Mouse (Mus musculus) heart, postnatal 25 days (tissue): ENCODE results near the gene Usf1. TPM values are rescaled to one million over a fixed set of nuclear protein-coding genes. Genes with fewer than 3 reads are reported as not detected.

Source experiments
- DNase-seq: peaks from one replicate; pipeline ENCODE4 v3.0.0; 2022; ENCODE audit warnings: low spot score
- intact Hi-C: fragments of 180-260 bp; cut with DNase I; formaldehyde crosslinking; loops from one replicate; pipeline ENCODE4 v1.15.1; 2025
- total RNA-seq, 2 experiments: library from RNA; stranded (reverse); gene quantifications; 2 replicates each; pipeline ENCODE4 v1.2.3; 2021

The Usf1 gene
- total RNA-seq, 2 experiments from 2014 or later = 38.7 to 42.6 TPM

DNA sequence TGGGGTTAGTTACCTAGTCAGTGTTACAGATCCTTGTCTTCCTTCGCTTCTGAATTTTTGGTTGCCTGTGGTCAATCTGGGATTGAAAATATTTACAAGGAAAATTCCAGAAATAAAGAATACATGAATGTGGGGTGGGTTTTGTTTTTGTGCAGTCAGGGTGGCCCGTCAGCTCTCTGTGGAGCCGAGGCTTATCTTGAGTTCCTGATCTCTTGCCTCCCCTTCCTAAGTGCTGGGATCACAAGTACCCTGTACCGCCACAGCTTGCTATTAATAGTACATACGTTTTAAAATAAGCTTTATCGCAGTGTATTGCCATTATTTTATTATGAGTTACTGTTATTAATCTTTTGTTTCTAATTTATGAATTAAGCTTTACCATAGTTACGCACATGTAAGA is 35.7 kb downstream of the Usf1 start:
- DNase-seq = no peak
- intact Hi-C loops = no loop called here

DNA sequence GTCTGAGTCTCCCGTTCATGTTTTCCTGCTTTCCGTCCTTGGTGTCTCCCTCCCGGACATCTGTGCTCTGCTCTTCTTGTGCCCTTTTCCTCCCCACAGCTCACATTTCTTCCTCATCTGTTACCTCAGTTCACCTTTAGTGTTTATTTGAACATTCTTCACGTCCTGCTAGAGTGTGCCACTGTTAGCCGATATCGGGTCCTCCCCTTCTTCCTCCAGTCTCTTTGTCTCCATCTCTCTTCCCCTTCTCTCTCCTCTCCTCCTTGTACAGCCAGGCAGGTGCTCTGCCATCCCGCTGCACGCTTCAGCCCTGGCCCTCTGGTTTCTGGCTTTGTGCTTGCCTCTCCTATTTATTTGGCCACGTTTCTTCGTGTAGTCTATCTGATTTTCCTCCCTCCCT is 36.6 kb downstream of the Usf1 start:
- no peak for DNase-seq
- intact Hi-C loops = no loop called here

DNA sequence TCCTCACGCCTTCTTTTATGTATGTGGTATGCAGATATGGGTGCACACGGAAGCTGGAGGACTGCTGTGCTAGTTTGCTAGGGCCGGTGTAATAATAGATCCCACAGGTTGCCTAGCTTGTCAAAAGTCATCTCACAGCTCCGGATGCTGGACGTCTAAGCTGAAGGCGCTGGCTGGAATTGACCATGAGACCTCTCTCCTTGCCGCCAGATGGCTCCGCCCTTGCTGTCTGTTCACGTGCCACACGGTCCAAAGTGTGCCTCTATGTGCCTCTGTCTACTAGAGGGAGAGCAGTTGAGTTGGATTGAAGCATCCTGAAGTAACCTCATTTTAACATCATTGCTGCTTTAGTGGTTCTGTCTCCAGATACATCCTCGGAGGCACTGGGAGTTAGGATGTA is 38.9 kb downstream of the Usf1 start:
- intact Hi-C loops = no loop called here
- DNase-seq = no peak

DNA sequence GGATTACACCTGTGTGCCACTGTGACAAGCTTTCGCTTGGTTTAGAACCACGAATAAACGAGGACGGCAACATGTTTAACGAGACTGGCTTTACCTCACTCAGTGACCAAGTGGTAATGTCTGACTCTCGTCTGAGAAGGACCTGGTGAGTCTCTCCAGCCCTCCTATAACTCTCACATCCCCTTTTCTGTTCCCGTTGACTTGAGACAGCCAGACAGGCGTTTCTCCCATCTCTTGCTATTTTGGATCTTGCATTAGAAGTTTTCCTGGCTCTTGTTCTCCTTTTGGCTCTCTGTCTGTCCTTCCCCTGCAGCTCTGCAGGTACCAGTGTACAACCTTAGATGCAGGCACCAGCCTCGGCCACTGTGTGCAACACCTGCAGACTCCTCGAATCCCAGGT is 39.9 kb downstream of the Usf1 start:
- intact Hi-C loops = no loop called here
- DNase-seq = no peak

DNA sequence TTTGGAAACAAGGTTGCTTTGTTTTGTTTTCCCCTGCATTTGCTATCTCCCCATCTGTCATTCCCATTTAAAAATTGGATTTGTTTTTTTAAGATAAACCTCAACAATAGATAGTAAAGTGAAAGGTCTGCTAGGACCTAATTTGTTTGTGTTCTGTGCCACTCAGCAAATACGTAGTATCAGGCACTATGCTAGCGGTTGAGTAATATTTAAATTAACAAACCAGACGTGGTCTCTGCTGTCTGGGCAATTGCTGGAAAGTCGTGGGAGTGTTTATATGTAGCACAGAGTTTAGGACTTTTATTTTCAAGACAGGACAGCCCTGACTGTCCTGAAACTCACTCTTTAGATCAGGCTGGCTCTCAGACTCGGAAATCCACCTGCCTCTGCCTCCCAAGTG is 41.4 kb downstream of the Usf1 start:
- intact Hi-C loops = loop anchor here (2.0 kb wide), 1 partner anchor 14 kb away; no protein-coding TSS in a partner anchor
- DNase-seq = no peak

DNA sequence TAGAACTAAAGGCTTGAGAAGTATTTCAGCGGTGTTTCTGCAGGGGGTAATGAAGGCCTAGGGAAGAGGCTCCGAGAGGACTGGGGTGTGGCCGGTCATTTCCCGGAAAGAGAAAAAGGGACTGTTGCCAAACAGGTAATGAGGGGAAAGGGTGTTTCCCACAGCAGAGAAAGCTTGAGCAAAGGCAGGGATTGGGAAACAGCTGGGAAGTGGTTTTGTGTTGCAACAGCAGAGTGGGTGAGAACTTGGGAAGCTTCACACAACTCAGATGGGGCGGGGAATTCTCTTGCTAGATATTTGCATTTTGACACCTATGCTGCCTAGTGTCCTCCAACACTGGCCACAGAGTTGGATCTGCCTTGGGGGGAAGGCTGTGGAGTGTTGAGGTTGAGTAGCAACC is 41.8 kb downstream of the Usf1 start:
- intact Hi-C loops = loop anchor here (2.0 kb wide), 1 partner anchor 14 kb away; no protein-coding TSS in a partner anchor
- DNase-seq = no peak

DNA sequence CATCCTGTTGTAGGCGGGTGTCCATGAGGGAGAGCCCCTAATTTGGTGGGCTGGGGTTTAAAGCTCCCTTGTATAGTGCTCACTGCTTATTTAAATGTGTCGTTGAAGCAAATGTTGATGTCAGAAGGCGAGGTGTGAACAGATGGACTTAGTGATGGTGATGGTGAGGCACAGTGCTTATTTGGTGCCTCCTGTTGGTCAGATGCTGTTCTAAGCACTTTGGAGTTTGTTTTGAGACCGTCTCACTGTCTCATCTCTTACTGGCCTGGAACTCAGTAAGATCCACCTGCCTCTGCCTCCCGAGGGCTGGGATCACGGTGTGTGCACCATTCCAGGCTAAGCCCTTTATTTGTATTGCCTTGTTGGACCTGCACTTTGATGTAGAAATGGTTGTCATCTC is 43.8 kb downstream of the Usf1 start:
- DNase-seq = no peak
- intact Hi-C loops = no loop called here

DNA sequence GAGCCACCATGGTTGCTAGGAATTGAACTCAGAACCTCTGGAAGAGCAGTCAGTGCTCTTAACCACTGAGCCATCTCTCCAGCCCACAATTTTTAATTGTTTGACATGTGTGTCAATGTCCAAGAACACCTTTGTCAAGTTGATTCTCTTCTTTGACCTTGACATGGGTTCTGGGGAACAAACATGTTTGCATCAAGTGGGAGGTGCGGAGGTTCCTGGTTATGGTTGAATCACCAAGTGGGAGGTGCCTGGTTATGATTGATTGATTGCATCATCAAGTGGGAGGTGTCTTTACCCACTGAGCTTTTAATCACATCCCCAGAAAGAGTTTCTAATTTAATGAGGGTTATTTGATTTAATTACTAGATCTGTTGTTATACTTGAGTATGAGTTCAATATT is 46.5 kb downstream of the Usf1 start:
- DNase-seq = no peak
- intact Hi-C loops = no loop called here

GRCm38 (mm10) chr1:171459791-171460190 is 48.7 kb downstream of the Usf1 start:
- intact Hi-C loops = no loop called here
- DNase-seq = no peak

GRCm38 (mm10) chr1:171460551-171461503 is 49.7 kb downstream of the Usf1 start:
- no peak for DNase-seq
- intact Hi-C loops = no loop called here

- no peak for DNase-seq
- intact Hi-C loops = no loop called here
These were observed 52.0 kb downstream of the Usf1 start for GRCm38 (mm10) chr1:171463133-171463532.

GRCm38 (mm10) chr1:171465749-171466412 is 54.8 kb downstream of the Usf1 start:
- DNase-seq = no peak
- intact Hi-C loops = no loop called here

GRCm38 (mm10) chr1:171466565-171466964 is 55.5 kb downstream of the Usf1 start:
- DNase-seq = no peak
- intact Hi-C loops = no loop called here

Other genes starting within 250 kb of the Usf1 start
- gene Pcp4l1, start 215.0 kb upstream of the Usf1 start, total RNA-seq = 100 to 1,000 TPM; 253 to 281 TPM
- gene Nr1i3, start 197.3 kb upstream of the Usf1 start, total RNA-seq = not detected
- 100 to 1,000 TPM in 1 of 2 experiments, 10 to 100 TPM in 1; 88.9 to 101 TPM for gene Tomm40l, start 188.8 kb upstream of the Usf1 start, total RNA-seq
- gene Apoa2, start 186.3 kb upstream of the Usf1 start, total RNA-seq = 1 to 10 TPM; 2.9 to 3.0 TPM
- gene Fcer1g, start 176.9 kb upstream of the Usf1 start, total RNA-seq = 10 to 100 TPM; 11.0 to 12.9 TPM
- gene Adamts4, start 160.9 kb upstream of the Usf1 start, total RNA-seq = 1 to 10 TPM in 1 of 2 experiments, under 1 TPM in 1; 0.49 to 2.0 TPM
- gene Ndufs2, start 159.9 kb upstream of the Usf1 start, total RNA-seq = 1,000 to 10,000 TPM; 1,437 to 1,441 TPM
- 10 to 100 TPM; 16.4 to 17.8 TPM for gene B4galt3, start 141.0 kb upstream of the Usf1 start, total RNA-seq
- 10 to 100 TPM; 13.4 to 13.7 TPM for gene Ppox, start 130.1 kb upstream of the Usf1 start, total RNA-seq
- 10 to 100 TPM; 19.7 to 21.3 TPM for gene Usp21, start 123.3 kb upstream of the Usf1 start, total RNA-seq
- 10 to 100 TPM; 80.7 to 81.5 TPM for gene Ufc1, start 116.3 kb upstream of the Usf1 start, total RNA-seq
- gene Dedd, start 82.2 kb upstream of the Usf1 start, total RNA-seq = 10 to 100 TPM; 21.9 to 22.2 TPM
- 10 to 100 TPM; 26.1 to 29.9 TPM for gene Nit1, start 65.7 kb upstream of the Usf1 start, total RNA-seq
- 10 to 100 TPM; 74.3 to 84.4 TPM for gene Pfdn2, start 65.6 kb upstream of the Usf1 start, total RNA-seq
- not detected for gene Klhdc9, start 50.5 kb upstream of the Usf1 start, total RNA-seq
- gene Nectin4, start 41.2 kb upstream of the Usf1 start, total RNA-seq = under 1 TPM; 0.21 to 0.42 TPM
- gene Arhgap30, start 22.4 kb upstream of the Usf1 start, total RNA-seq = 1 to 10 TPM; 2.7 TPM
- 1 to 10 TPM; 1.2 to 1.6 TPM for gene Tstd1, start 7.6 kb downstream of the Usf1 start, total RNA-seq
- 10 to 100 TPM; 37.1 to 38.9 TPM for gene F11r, start 26.2 kb downstream of the Usf1 start, total RNA-seq
- gene Alyref2, start 92.2 kb downstream of the Usf1 start, total RNA-seq = 1 to 10 TPM; 2.4 to 3.3 TPM
- not detected for gene Itln1, start 124.0 kb downstream of the Usf1 start, total RNA-seq
- gene Cd244a, start 147.9 kb downstream of the Usf1 start, total RNA-seq = under 1 TPM; 0.25 to 0.44 TPM
- under 1 TPM; 0.22 to 0.39 TPM for gene Ly9, start 196.1 kb downstream of the Usf1 start, total RNA-seq
- gene Slamf7, start 241.7 kb downstream of the Usf1 start, total RNA-seq = under 1 TPM; 0.18 to 0.22 TPM